Mouse (Mus musculus): ENCODE measurements around the gene Stpg4. TPM values are rescaled to one million over a fixed set of nuclear protein-coding genes. Genes with fewer than 3 reads are reported as not detected.
A peak's percentile ranks its signal among the peaks of the same experiment; 100 is the strongest.

Stpg4 gene
- total RNA-seq, 2 experiments from 2014 or later = not detected

DNA sequence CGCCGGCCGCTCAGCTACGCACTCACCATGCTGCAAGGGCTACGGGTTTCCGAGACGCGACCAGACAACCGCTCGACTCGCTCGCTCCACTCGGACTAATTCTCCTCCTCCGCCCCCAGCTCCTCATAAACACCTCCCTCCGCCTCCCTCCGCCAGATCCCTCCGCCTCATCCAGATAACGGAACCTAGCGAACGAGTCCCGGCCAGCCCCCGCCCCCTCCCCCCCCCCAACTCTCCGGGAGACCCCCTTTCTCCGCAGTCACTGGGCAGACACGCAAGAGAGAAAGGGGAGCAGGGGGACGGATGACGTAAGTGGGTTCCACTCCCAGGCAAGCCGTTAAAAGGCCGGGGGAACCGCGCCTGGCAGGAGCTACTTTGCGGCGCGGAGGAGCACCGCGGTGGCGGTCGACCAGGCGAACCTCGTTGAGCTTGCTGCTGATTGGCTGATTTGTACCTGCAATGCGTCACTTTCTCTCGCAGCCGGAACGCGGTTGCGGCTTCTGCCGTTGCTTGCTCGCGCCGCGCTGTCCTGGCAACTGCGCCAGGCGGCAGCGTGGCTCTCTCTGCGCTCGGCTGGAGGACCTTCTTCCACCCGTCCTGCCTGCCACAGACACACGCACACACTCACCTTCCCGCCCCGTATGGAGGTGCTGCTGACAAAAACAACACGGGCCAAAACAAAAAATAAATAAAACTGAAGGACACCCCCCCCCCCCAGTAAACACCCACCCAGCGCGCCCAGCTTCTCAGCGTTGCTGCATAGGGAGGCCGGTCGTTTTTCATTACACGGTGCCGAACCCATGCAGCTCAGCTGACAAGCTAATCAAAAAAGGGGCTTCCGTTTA, 19.4 kb upstream of the Stpg4 start, which contains the start of gene Calm2:
Calm2 (minus strand) TSS at position 169 of the 845 bp plus-strand sequence.
- DNase-seq (ENCODE audit: low spot score in 2 of 2) = peak; percentile 98

DNA sequence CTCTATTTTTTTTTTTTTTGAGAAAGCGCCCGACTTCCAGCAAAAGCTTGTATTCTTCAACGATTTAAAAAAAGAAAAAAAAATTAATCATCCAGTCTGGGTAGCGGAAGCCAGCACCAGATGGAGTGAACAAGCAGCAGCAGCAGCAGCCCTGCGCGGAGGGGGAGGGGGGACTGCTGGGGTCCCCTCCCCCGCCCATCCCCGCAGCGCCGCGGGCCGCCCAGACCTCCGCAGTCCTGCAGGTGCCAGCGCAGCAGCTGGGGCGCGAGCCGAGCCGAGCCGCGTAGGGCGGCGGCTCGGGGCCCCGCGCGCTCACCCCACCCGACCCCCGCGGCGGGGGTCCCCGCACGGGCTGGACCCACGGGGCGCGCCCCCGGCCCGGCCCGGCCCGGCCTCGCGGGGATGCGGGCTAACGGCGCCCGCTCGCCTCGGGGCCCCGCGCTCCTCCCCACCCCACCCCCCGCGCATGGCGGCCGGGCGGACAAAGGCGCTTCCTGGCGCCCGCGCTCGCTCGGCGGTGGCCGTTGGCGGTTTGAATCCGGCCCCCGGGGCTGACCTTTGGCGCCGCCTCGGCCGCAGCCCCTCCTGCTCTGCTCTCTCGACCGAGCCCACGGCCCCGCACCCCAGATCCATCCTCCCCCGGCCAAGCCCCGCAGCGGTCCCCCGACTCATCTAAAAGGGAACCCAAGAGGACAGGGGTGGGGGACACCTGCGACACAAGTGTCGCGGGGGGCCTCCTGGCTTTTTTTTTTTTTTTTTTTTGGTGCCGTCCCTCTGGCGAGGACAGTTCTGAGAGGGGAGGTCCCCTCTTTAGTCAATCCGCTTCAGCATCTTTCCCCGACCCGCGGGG, 18.6 kb upstream of the Stpg4 start:
- peak; percentile 70 to 81 for DNase-seq (ENCODE audit: low spot score in 2 of 2)

DNA sequence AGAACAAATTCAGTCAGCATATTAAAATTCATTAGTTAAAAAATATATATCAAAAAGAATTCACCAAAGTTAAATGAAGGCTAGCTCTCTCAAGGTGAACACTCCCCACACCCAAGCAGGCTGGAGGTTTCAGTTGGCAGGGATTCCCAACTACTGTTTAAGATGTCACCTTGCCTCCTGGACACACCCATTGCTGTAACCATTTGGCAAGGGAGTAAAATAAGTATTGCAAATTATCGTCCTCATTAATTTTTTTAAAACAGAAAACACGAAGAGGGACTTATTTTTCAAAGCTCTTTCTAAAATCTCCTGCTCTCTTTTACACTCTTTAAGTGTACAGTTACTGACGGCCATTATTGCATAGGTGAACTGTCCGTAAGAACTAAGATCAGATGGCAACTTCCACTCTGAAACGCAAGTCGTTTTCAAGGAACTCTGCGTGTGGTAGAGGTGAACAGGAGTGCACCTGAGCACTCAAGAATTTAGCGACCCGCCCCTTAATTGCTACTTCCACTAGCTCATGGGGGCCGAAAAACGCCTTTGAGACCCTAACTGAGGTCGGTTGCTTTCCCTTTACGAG, 17.9 kb upstream of the Stpg4 start:
- DNase-seq (ENCODE audit: low spot score in 2 of 2) = no peak

DNA sequence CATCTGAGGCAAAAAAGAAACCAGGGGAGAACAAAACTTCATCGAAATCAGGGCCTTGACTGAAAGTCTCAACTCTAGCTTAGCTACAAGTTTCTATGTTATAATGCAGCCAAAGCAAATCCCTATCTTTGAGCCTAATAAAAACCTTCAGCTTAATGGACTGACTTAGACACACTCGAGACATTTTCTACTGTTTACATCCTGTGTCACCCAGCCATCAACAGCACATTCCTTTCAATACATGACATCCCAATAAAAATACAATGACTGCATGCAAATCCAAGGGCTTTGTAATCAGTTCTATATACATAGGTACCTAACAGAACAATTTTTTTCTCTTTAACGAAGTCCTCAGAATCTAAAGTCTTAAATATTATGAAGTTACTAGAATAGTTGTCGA, 17.2 kb upstream of the Stpg4 start:
- DNase-seq (ENCODE audit: low spot score in 2 of 2) = no peak

DNA sequence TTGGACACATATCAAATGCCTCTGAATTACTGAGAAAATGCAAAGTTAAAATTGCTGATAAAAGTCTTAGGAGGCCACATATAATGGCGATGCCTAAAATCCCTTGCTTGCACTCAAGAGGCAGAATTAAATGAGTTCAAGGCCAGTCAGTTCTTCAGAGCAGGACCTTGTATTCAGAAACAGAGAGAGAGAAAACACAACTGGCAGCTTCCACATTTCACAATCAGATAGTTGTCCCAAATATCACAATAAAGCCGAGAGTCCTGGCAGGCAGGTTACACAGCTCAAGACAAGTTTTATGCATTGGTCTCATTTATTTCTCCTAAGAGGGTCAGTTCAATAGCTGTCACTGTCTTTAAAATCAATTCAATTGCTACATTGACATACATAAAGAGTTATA, 14.0 kb upstream of the Stpg4 start:
- no peak for DNase-seq (ENCODE audit: low spot score in 2 of 2)

DNA sequence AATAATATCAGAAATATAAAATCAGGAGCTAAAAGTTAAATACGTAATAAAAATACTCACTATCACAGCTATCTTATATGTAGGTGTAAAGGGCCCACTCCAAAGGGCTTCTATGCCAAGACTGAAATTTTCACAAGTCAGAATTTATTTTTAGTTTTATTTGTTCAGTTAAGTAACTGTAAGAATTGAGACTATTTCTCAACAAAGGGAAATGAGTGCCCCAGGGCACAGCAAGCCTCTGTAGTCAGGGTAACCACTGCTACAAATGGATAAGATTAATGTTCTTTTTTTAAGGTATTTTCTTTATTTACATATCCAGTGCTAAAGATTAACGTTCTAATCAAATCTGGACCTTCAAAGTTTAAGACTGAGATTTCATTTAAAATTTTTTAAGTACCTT, 11.9 kb upstream of the Stpg4 start:
- DNase-seq (ENCODE audit: low spot score in 2 of 2) = no peak

DNA sequence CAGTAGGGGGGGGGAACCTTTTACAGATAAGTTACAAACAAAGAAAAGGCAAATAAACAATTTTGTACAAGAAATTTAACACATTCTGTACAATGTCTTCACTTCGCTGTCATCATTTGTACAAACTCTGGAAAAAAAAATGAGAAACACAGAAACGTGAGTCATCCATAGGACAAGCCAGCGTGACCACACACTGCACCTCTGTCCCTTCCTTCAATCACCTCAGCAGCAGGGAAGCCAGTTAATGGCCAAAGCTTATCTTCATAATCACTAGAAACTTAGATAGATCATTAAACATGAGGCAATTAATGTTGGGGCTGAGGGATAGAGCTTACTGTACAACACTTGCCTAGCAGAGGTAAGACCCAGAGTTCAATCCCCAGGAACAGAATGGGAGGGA, 6.4 kb upstream of the Stpg4 start:
- DNase-seq (ENCODE audit: low spot score in 2 of 2) = no peak

DNA sequence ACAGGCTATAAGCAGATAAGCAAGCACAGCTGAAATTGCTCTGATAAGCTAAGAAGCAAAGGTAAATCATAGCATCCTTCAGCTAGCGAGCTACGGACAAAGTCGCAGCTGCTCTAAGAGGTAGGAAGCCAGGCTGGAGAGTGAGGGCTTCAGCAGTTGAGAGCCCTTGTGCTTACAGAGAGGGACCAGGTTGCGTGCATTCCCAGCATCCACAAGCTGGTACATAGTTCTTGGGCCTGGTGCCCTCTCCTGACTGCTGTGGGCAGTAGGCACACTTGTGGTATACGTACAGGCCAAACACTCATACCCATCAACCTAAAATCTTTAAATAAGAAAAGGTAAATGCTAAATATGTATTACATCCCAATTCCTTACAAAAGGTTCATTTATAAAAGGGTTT, 5.2 kb upstream of the Stpg4 start:
- DNase-seq (ENCODE audit: low spot score in 2 of 2) = no peak

DNA sequence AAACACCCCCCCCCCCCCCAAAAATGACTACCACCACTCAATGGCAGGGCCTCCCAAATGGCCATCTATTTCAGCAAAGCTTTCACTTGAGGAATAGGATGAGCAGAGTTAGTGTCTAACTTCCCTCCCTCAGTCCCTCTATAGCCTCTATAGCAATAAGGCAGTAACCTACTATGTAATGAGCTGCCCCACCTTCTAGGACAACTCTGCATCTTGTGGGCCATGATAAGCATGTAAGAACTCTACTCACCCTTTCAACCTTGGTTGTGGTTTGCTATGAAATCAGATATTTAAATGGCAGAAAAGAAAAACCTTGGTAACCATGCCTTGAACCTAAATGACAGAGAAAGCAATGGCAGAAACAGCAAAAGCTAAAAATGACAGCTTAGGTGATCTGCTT, 4.8 kb upstream of the Stpg4 start:
- DNase-seq (ENCODE audit: low spot score in 2 of 2) = no peak

DNA sequence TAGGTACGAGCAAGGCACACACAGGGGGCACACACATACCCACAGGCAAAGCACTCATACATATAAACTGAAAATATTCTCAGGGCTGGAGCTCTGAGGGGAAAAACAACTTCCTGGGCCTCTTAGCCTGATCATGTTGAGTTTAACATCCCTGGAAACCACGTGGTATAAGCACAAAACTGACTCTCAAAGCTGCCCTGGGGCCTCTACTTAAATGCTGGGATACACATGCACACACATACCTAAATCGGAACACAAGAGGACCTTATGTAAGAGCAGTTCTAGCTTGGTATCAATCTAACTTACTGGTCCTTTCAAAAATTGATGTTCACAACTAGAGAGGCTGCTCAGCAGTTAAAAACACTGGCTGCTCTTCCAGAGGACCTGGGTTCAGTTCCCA, 1.9 kb upstream of the Stpg4 start:
- DNase-seq (ENCODE audit: low spot score in 2 of 2) = no peak

DNA sequence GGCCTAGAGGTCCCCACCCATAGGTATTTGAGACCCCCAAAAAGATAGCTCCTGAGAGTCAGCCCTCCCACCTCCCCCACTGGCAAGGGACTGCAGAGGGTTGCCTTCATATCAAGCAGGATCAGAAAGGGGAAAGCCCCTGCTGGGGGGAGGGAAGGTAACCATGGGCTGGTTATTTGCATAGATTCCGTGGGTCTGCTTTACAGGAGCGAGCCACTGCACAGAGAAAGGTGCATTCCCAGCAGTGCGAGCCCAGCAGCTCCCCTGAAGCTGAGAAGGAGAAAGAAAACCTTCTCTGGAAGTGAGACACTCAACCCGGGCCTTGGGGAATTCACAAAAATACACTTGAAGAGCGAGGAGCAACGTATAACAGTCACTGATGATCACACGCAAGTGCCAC, 9.5 kb downstream of the Stpg4 start:
- DNase-seq (ENCODE audit: low spot score in 2 of 2) = no peak

DNA sequence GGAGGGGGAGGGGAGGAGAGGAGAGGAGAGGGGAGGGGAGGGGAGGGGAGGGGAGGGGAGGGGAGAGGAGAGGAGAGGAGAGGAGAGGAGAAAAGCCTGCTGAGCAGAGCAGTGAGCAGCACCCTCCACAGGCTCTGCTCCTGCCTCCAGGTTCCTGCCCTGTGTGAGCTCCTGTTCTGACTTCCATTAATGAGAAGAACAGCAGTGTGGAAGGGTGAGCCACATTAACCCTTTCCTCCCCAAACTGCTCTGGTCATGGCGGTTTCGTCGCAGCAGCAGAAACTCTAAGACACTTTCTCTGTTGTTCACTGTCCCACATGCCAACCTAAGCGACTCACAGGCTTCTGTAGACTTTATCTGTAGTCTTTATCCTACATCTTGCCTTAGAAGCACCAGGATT, 20.9 kb downstream of the Stpg4 start:
- DNase-seq (ENCODE audit: low spot score in 2 of 2) = no peak

DNA sequence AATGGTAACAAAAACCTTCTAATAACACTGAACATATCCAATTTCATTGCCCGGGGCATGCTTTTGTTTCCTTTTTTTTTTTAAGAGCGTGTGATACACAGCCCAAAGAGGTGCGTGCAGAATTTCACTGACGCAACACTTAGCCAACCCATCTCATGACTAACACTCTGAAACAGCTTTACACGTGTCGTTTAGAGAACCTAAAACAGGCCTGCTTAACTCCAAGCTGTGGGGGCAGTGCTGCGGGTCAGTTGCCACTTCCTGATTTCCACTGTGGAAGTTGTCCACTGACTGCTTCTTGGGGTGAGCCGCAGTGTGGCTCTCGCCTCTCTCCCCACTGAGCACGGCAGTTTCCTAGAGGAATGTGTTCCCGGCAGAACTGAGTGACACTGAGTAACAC, 22.0 kb downstream of the Stpg4 start:
- DNase-seq (ENCODE audit: low spot score in 2 of 2) = no peak

DNA sequence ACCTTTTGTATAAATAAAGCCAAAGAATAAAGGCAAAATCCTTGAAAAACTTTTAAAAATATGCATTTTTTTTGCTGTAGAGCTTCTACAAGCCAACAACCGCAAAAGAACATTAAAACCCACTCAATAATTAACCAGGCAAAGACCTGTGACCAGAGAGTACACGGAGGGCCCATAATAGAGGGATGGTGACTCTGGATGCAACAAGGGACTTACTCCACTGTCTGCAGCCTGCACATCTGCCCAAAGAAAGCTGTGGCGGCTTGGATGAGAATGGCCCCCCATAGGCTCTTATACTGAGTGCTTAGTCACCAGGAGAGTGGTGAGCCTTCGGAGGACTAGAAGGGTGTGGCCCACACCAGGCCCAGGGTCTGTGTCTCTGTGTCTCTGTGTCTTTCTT, 24.1 kb downstream of the Stpg4 start:
- no peak for DNase-seq (ENCODE audit: low spot score in 2 of 2)

DNA sequence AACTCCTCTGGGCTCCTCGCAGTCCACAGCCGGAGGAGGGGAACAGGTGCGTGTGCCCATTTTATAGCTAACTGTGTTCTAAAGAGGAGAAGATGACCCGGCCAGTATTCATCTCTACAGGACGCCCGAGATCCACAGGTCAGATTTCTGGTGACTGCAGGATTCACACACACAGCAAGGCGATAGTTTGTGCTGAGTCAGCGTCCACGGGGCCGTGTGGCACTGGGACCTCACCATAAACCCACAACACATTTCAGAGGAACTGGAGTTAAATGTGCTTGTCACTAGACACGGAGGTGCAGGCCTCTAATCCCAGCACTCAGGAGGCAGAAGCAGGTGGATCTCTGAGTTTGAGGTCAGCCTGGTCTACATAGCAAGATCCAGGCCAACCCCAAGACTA, 25.1 kb downstream of the Stpg4 start:
- no peak for DNase-seq (ENCODE audit: low spot score in 2 of 2)

DNA sequence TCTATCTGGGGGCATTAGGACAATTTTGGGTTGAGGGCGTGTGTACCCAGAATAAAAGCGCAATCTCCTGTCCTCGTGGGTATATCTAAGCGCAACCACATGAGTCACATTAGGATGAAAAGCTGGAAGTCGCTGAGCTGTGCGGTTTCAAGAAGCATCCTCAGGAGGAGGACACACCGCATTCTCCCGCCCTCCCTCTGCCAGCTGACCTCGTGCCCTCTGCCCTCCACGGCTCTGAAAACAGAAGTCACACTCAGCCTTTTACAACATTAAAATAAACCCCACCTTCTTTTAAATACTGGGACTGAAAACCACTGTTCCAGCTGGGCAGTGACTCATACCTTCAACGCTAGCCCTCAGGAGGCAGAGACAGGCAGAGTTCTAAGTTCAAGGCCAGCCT, 30.5 kb downstream of the Stpg4 start:
- DNase-seq (ENCODE audit: low spot score in 2 of 2) = no peak

DNA sequence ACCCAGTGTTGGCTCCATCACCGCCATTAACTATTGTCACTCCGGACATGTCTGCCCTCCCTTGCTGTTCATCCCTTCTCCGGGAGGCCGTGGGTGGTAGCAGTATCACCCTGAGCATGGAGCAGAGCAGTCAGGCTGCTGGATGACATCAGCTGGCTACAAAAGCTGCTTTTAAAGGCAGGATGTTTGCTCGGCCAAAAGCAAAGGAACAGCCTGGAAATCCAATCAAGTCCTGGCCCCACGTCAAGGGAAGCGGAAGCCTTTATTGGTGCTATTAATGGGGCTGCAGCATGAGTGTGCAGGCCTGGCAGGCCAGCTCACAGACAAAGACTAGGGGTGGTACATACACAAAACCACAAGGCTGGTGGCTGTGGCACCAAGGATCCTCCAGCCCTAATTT, 36.3 kb downstream of the Stpg4 start:
- peak; percentile 69 for DNase-seq (ENCODE audit: low spot score in 2 of 2)

DNA sequence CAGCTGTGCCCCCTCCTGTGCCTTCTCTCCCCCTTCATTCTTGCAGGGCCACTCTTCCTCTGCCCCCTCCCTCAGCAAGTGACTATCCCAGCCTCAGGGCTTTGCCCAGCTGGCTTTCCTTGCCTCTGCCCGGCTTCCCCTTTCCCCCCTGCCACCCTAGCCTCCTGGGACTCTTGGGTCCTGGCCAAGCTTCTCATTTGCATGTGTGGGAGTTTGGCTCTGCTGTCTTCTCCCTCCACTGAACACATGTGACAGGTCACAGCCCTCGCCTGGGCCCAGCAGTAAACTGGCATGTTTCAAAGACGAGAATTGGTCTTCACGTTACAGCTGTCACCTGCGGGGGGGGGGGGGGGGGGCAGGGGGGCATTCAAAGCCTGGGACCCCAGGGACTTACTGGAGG, 40.5 kb downstream of the Stpg4 start:
- no peak for DNase-seq (ENCODE audit: low spot score in 2 of 2)

DNA sequence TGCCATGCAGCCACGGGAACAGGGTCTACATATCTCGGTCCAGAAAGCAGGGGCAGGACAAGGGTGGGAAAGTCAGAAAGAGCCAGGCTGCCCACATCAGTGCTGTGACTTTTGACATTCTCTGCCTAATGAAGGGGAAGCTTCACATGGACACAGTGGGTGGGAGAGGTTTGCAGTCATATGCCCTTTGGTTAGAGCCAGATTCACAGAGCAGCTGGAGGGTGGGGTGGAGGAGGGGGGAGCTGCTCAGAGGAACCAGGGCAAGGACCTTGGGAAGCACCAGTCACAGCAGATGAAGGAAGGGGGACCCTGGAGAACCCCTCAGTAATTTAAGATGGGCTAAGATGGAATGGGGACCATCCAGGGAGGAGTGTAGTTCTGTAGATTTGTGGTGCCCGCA, 41.7 kb downstream of the Stpg4 start:
- no peak for DNase-seq (ENCODE audit: low spot score in 2 of 2)

DNA sequence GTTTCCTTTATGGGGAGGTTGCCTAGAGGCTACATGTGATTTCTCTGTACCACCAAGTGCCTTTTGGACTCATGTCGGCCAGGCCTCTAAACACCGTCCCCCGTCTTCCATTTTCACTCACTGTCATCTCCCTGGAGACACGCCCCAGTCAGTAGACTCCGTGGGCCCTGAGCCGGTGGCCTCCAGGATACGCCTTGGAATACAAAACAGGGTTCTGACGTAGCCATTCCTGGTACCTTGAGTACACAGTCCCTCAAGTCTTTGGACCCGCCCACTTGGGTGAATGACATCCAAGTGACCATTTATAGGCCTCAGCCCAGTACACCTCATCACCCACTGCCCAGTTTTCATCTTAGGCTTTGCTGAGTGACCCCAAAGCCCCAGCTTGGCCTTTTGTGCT, 46.9 kb downstream of the Stpg4 start:
- DNase-seq (ENCODE audit: low spot score in 2 of 2) = no peak

DNA sequence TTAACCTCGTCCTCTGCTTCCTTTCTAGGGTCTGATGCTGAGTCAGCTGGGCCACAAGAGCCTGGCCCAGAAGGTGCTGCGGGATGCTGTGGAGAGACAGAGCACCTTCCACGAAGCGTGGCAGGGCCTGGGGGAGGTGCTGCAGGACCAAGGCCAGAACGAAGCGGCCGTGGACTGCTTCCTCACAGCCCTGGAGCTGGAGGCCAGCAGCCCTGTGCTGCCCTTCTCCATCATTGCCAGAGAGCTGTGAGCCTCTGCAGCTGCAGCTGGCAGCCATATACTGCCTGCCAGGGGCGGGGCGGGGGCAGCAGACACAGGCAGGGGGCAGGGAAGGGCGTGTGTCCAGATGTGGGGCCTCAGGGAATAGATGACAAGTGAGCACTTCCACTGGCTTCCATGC, 47.7 kb downstream of the Stpg4 start:
- DNase-seq (ENCODE audit: low spot score in 2 of 2) = no peak

DNA sequence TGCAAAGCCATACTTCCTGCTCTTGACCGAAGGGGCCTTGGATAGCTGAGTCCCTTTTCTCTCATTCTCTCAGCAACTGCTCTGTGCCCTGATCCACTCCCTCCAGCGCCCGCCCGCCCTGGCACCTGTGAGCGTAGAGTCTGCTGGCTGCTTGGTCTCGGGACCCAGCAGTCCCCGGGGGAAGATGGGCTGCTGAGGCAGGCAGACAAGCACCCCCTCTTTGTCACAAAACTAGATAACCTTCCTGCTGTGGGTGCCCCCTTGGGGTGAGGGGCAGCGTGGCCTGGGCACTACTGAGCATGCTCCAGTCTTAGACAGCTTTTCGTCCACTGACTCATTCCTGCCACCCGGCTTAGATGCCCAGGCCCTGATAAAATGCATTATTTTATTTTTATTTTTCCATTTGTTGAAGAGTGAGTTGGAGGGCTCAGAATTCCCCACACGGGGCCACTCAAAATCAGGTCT, 48.3 kb downstream of the Stpg4 start:
- peak in 1 of 2 experiments; percentile 40 for DNase-seq (ENCODE audit: low spot score in 2 of 2)
